Mouse (Mus musculus) kidney, postnatal 0 days (tissue): Measurements from ENCODE around the gene Igf2bp3. TPM values are rescaled to one million over a fixed set of nuclear protein-coding genes. Genes with fewer than 3 reads are reported as not detected.

ENCODE experiments used
- ATAC-seq: fragments of 200-750 bp; cut with Nextera tagmentation; replicated peaks from 2 replicates; pipeline ENCODE4 v1.8.0; 2017; ENCODE audit warnings: low read depth, moderate number of reproducible peaks, moderate TSS enrichment, moderate library complexity; ENCODE audit not compliant: low FRiP score
- DNase-seq: peaks from one replicate; pipeline ENCODE4 v3.0.0-alpha.2; 2016; ENCODE audit warnings: low spot score
- H3K27ac ChIP-seq: fragments of 300-500 bp; sonication (generic); 2 replicates; pipeline ENCODE4 v1.5.1; 2014; ENCODE audit warnings: mild to moderate bottlenecking
- H3K27me3 ChIP-seq: fragments of 300-500 bp; sonication (generic); 2 replicates; pipeline ENCODE4 v1.6.1; 2014; ENCODE audit warnings: low read length, mixed read lengths; ENCODE audit not compliant: insufficient read depth
- H3K36me3 ChIP-seq: fragments of 300-500 bp; sonication (generic); 2 replicates; pipeline ENCODE4 v1.6.1; 2014; ENCODE audit warnings: low read length, mixed read lengths; ENCODE audit not compliant: insufficient read depth
- H3K4me1 ChIP-seq: fragments of 300-500 bp; sonication (generic); replicated peaks from 2 replicates; pipeline ENCODE4 v1.6.1; 2014; ENCODE audit warnings: antibody characterized with exemption, low read length, mixed read lengths; ENCODE audit not compliant: insufficient read depth
- H3K4me2 ChIP-seq: fragments of 300-500 bp; sonication (generic); 2 replicates; pipeline ENCODE4 v1.6.1; 2014; ENCODE audit warnings: mild to moderate bottlenecking, low read length, moderate library complexity, mixed read lengths
- H3K4me3 ChIP-seq: fragments of 300-500 bp; sonication (generic); replicated peaks from 2 replicates; pipeline ENCODE4 v1.5.1; 2014; ENCODE audit warnings: low read depth, low read length
- H3K9ac ChIP-seq: fragments of 300-500 bp; sonication (generic); 2 replicates; pipeline ENCODE4 v1.6.1; 2014; ENCODE audit warnings: low read depth, low read length
- H3K9me3 ChIP-seq: fragments of 300-500 bp; sonication (generic); replicated peaks from 2 replicates; pipeline ENCODE4 v1.6.1; 2016; ENCODE audit warnings: low read length, inconsistent platforms, mixed read lengths
- CTCF ChIP-seq: IDR thresholded peaks from 2 replicates; pipeline ENCODE4 v1.5.1; 2016; ENCODE audit warnings: antibody characterized with exemption, low read depth, mild to moderate bottlenecking, moderate library complexity
- WGBS: fragments of 180-500 bp; shearing (Covaris S2); extraction: QIAGEN DNeasy Blood & Tissue Kit; methylation state at CpG from one replicate; pipeline ENCODE4 v1.1.7; 2014; 5-methylcytosine and 5-hydroxymethylcytosine counted together
- polyA plus RNA-seq: library from polyadenylated mRNA; unstranded; fragments of >200 nt; fragmentation: Nextera tagmentation; extraction: Ambion mirVana; gene quantifications from 2 replicates; pipeline ENCODE4 v1.2.1, GENCODE M21; 2015

The Igf2bp3 gene
- polyA plus RNA-seq, 1 experiment from 2014 or later, result 20.6 TPM

DNA sequence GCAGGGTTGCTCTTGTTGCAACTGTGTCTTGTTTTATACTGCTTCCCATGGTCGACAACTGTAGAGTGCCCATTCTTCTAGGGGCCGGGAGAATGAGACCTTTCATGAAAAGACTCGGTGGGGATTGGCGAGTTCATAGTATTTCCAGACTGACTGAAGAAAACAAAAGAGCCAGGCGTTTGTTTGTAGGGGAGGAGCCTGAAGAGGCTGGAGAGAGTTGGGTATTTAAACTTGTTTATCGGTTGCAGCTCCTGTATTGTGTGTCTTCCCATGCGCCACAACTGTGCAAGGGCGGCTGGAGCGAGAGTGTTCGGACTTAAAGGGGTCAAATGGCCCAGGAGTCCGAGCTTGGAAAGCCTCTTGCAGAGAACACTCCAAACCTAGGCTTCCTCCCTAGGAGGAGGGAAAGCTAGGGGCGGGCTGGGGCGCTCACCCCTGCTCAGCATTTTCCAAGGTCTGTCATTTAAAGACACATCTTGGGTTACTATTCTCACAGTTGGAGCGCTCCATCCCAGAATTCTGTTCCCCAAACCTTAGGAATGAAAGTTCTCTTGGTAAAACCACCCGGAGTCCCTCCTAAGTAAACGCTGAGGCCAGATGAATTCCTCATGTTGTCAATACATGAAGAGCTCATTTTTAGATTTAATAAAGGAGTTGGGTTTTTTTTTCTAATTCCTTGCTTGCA lies 5.3 kb upstream of the Igf2bp3 start:
- H3K4me2 ChIP-seq, result no peak overlapping the region
- H3K27ac ChIP-seq, result no peak overlapping the region
- no peaks in the 10 kb centered on the region for H3K36me3 ChIP-seq
- no peaks in the 10 kb centered on the region for H3K9me3 ChIP-seq
- no peak for ATAC-seq
- no peak overlapping the region for H3K9ac ChIP-seq
- 10% methylated on average over 16 of the region's 16 CpGs for WGBS
- no peak overlapping the region for H3K4me3 ChIP-seq
- TF ChIP-seq CTCF, result no peak
- peaks cover 35% of the 10 kb centered on the region for H3K27me3 ChIP-seq
- H3K4me1 ChIP-seq, result 0 out of 2 replicates have a peak, but pooled peaks cover 3% of the 10 kb centered on the region
- no peak for DNase-seq

DNA sequence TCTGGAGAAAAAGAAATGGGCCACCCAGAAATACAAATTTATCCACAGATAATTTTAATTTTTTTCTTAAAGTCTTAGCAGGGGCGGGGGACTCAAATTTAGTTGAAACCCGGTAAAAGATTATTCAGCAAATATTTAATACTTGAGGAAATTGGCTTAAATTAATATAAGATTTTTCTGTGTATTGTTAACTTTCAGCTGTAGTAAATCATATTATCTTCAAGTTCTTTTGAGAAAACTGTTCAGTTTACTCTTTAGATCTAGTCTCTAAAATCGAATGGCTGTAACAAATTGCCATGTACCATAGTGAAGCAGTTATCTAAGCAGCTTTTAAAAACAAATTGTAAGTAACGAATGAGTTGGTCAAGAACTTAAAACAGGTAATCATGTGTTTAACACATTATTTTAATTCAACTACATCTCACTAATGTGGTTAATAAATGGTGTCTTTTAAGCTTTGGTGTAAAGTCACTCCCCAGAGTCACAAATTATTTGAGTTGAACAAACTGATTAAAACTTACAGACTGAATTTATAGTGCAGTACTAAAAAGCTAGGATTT lies 4.3 kb upstream of the Igf2bp3 start:
- 0 out of 2 replicates have a peak, but pooled peaks cover 7% of the 10 kb centered on the region for H3K4me1 ChIP-seq
- H3K36me3 ChIP-seq, result no peaks in the 10 kb centered on the region
- DNase-seq (peak; percentile 53), ATAC-seq (no peak)
- TF ChIP-seq CTCF, result no peak
- H3K9ac ChIP-seq, result no peak overlapping the region
- H3K4me3 ChIP-seq, result no peak overlapping the region
- WGBS, result 29% methylated on average over 4 of the region's 4 CpGs
- H3K9me3 ChIP-seq, result no peaks in the 10 kb centered on the region
- no peak overlapping the region for H3K27ac ChIP-seq
- H3K4me2 ChIP-seq, result no peak overlapping the region
- peaks cover 25% of the 10 kb centered on the region for H3K27me3 ChIP-seq

DNA sequence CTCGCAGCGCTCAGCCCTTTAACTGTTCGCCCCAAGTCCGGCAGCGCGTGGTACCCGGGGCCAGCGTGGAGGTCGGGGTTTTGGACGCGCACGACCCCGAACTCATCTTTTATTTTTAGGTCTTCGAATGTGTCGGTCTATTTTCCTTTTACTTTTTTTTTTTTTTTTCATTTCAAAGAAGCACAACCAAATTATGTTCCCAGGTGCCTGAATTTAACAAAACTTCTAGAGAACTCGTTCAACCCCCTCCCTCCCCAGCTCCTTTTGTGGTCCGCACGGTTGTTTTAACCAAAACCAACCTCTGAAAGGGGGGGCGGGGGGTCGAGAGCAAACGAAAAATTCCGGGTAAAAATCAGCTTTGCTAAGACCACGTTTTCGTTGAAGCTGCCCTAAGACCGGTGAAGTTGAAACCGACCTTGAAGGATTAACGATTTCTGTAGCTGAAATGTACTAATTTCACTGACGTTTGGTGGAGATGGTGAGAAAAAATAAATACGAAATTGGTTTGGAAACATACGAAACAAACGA lies 3.6 kb upstream of the Igf2bp3 start:
- under 1% methylated on average over 31 of the region's 31 CpGs for WGBS
- DNase-seq, result peak; percentile 43
- H3K27me3 ChIP-seq, result peaks cover 25% of the 10 kb centered on the region

DNA sequence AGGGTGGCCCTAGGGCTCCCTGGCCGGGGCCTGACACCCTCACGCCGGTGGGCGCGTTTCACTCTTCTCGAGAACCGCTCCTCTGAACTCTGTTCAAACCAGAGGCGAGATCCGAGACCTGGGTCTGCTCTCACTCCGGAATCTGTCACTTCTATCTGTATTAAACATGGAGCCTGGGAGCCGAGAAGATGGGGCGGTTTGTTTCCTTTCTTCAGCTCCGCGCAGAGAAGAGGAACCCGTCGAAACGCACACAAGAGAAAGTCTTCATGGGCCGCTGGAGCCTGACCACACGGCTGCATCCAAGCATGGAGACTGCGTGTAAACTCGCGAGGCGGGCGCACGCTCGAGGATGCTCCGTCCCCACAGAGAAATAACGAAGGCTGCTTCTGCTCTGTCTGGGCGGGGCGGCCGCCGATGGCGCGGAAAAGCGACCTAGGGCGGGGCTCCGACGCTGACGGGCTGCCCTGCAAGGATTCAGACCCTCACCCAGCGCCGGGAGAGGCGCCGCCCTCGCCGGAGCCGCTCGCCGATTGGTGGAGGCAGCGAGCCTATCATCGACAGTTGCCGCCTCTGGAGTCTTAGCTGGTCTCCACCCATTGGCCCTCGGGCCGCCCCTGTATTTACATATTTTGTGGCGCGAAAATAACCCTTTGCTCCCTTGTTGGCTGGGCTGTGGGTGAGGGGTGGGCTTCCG lies 3.0 kb upstream of the Igf2bp3 start:
- peak overlapping the region; percentile 60 for H3K4me2 ChIP-seq
- peak overlapping the region; percentile 41 for H3K9ac ChIP-seq
- 0 out of 2 replicates have a peak, but pooled peaks cover 11% of the 10 kb centered on the region for H3K4me1 ChIP-seq
- peaks cover 20% of the 10 kb centered on the region for H3K27me3 ChIP-seq
- no peaks in the 10 kb centered on the region for H3K9me3 ChIP-seq
- TF ChIP-seq CTCF, result no peak
- peak overlapping the region; percentile 73 for H3K27ac ChIP-seq
- peak overlapping the region; percentile 52 for H3K4me3 ChIP-seq
- no peaks in the 10 kb centered on the region for H3K36me3 ChIP-seq
- DNase-seq (peak; percentile 97), ATAC-seq (peak; percentile 95)
- WGBS, result under 1% methylated on average over 55 of the region's 56 CpGs

More for the DNA sequence above, 3.6 kb upstream of the Igf2bp3 start:
- Histone ChIP-seq H3K27ac (no peak overlapping the region), H3K9ac (no peak overlapping the region), H3K36me3 (no peaks in the 10 kb centered on the region), H3K4me1 (0 out of 2 replicates have a peak, but pooled peaks cover 7% of the 10 kb centered on the region), H3K4me3 (peak overlapping the region; percentile 52; the same call in 1 of the 2 replicates), H3K4me2 (peak overlapping the region; percentile 60), H3K9me3 (no peaks in the 10 kb centered on the region)
- no peak for TF ChIP-seq CTCF
- ATAC-seq, result no peak

DNA sequence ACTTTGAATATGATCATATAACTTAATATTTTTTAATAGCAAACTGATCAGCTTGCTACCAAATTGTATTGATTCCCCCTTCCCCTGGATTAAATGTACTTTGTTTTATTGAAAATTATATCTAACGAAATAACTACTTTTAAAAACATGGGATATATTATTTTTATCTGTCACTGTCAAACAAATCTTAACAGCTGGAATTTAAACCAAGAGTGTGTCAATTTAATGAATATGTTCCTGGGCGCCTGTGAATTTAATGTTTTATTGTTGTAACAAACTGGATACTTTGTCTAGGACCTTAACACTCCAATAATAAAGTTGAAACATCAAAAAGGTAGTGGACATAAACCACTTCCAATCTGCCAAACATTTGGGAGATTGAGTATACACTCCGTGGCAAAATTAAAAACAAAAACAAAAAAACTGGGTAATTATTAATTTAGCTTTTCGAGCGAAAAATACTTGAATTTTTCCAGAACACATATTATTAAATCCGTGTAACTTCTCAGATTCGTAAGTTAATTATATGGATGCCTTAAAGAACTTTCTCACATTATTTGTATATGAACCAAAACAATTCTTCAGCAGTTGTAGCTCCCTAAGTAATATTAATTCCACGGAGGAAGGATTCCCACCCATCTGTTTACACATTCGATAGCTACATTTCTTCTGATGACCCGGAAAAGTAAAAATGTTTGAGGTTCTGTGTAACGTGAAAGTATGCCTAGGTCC lies 2.2 kb upstream of the Igf2bp3 start:
- ATAC-seq, result no peak
- WGBS, result 13% methylated on average over 11 of the region's 11 CpGs

More for the DNA sequence above, 2.2 kb upstream of the Igf2bp3 start:
- H3K4me3 ChIP-seq, result peak overlapping the region; percentile 52
- peak overlapping the region; percentile 73; the same call in 1 of the 2 replicates for H3K27ac ChIP-seq
- DNase-seq, result no peak
- H3K4me1 ChIP-seq, result 0 out of 2 replicates have a peak, but pooled peaks cover 11% of the 10 kb centered on the region
- H3K4me2 ChIP-seq, result peak overlapping the region; percentile 60
- peaks cover 16% of the 10 kb centered on the region for H3K27me3 ChIP-seq
- no peak for TF ChIP-seq CTCF
- H3K9ac ChIP-seq, result peak overlapping the region; percentile 41
- H3K9me3 ChIP-seq, result no peaks in the 10 kb centered on the region
- H3K36me3 ChIP-seq, result no peaks in the 10 kb centered on the region
